Mouse (Mus musculus) gastrocnemius, postnatal 10 days (tissue): ENCODE results near the gene Fgfr2. TPM values are rescaled to one million over a fixed set of nuclear protein-coding genes. Genes with fewer than 3 reads are reported as not detected.

Source experiments
- DNase-seq: peaks from one replicate; pipeline ENCODE4 v3.0.0; 2021; ENCODE audit warnings: mixed read lengths
- total RNA-seq, 2 experiments: library from RNA; stranded (reverse); gene quantifications; 2 replicates each; pipeline ENCODE4 v1.2.3; 2021

Fgfr2 gene
- total RNA-seq, 2 experiments from 2014 or later: 3.0 to 6.1 TPM

- no peak for DNase-seq
These were observed 762.8 kb downstream of the Fgfr2 start for GRCm38 (mm10) chr7:132360336-132360735.

GRCm38 (mm10) chr7:132358709-132359108, 764.4 kb downstream of the Fgfr2 start:
- DNase-seq: no peak

- DNase-seq: no peak
These were observed 764.9 kb downstream of the Fgfr2 start for GRCm38 (mm10) chr7:132358250-132358649.

- DNase-seq: no peak
These were observed 765.3 kb downstream of the Fgfr2 start for GRCm38 (mm10) chr7:132357841-132358237.

- no peak for DNase-seq
These were observed 766.0 kb downstream of the Fgfr2 start for GRCm38 (mm10) chr7:132356881-132357840.

GRCm38 (mm10) chr7:132356185-132356584, 767.0 kb downstream of the Fgfr2 start:
- no peak for DNase-seq

- no peak for DNase-seq
These were observed 767.4 kb downstream of the Fgfr2 start for GRCm38 (mm10) chr7:132355767-132356166.

GRCm38 (mm10) chr7:132349075-132349572, 774.0 kb downstream of the Fgfr2 start:
- DNase-seq: no peak

- DNase-seq: no peak
These were observed 775.7 kb downstream of the Fgfr2 start for GRCm38 (mm10) chr7:132347273-132348045.

- no peak for DNase-seq
These were observed 777.6 kb downstream of the Fgfr2 start for GRCm38 (mm10) chr7:132345526-132346070.

- DNase-seq: no peak
These were observed 778.5 kb downstream of the Fgfr2 start for GRCm38 (mm10) chr7:132344606-132345005.

GRCm38 (mm10) chr7:132343900-132344299, 779.2 kb downstream of the Fgfr2 start:
- no peak for DNase-seq

- DNase-seq: no peak
These were observed 780.0 kb downstream of the Fgfr2 start for GRCm38 (mm10) chr7:132343146-132343545.

GRCm38 (mm10) chr7:132339041-132339839, 783.9 kb downstream of the Fgfr2 start:
- DNase-seq: no peak

- DNase-seq: no peak
These were observed 784.8 kb downstream of the Fgfr2 start for GRCm38 (mm10) chr7:132338350-132338749.

- DNase-seq: no peak
These were observed 785.8 kb downstream of the Fgfr2 start for GRCm38 (mm10) chr7:132337268-132337917.

- no peak for DNase-seq
These were observed 786.4 kb downstream of the Fgfr2 start for GRCm38 (mm10) chr7:132336781-132337180.

GRCm38 (mm10) chr7:132335367-132335766, 787.8 kb downstream of the Fgfr2 start:
- no peak for DNase-seq

GRCm38 (mm10) chr7:132333078-132333477, 790.1 kb downstream of the Fgfr2 start:
- DNase-seq: no peak

- no peak for DNase-seq
These were observed 791.0 kb downstream of the Fgfr2 start for GRCm38 (mm10) chr7:132332176-132332575.

GRCm38 (mm10) chr7:132330179-132330578, 793.0 kb downstream of the Fgfr2 start:
- DNase-seq: no peak
